Mouse (Mus musculus): ENCODE data around the gene Otud4.

DNA sequence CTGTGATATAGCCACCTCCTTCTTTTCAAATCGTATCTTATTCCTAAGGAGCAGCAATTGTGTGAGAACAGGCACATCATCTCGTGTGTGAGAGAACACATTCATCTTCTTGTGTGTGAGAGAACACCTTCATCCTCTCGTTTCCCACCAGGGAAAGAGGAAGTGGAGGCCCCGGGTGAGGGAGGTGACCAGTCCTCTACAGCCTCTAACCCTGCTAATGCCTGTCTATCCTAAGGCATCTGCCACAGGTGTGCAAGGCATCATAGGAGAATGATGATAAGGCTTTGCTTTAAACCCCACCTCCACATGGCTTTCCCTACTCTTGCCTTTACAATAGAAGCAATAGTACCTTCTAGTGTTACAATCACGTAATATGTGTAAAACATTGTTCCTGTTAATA is 20.5 kb upstream of the Otud4 start:
- no peak for TF ChIP-seq CTCF (IDR thresholded peaks at IDR 0.05; ENCODE audit: control insufficient read depth, insufficient read depth, low read length)
- TF ChIP-seq POLR2A (IDR thresholded peaks at IDR 0.05; ENCODE audit: borderline replicate concordance, control insufficient read depth, low read depth, low read length) = no peak

All from bone marrow, adult 2 months (tissue).